Mouse (Mus musculus) kidney, adult 2 months (tissue): ENCODE measurements around the gene Tmem254b.
"Not testable (repeated sequence)": the region's sequence is repeated elsewhere in the genome, so short reads cannot be mapped to it uniquely, and the experiment has no call there.

ENCODE experiments used
- CTCF ChIP-seq: fragments of 200-500 bp; conservative IDR thresholded peaks from 2 replicates; pipeline ENCODE4 v1.5.1; 2011; ENCODE audit warnings: low read depth, mild to moderate bottlenecking, control low read depth, low read length, moderate library complexity, mixed read lengths; ENCODE audit not compliant: insufficient read depth, insufficient read length
- POLR2A ChIP-seq: fragments of 200-500 bp; IDR thresholded peaks from one replicate; pipeline ENCODE4 v1.6.1; 2011; ENCODE audit warnings: low read depth, low read length, control low read depth

DNA sequence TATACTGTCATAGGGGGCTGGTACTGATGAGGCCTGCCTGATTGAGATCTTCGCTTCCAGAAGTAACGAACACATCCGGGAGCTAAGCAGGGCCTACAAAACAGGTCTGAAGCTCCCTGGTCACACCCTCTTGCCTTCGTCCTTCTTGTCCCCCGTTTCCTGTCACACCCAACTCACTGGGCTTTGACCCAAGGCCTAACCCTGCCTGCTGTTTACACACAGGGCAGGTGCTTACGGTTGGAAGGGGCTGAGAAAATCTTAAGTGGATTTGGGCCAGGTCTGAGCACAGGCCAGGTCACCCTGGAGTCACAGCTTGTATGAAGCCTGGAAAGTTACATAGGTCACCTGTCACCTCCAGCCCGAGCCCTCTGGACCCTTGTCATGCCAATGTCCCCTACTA is 50.8 kb downstream of the Tmem254b start:
- not testable (repeated sequence) for TF ChIP-seq POLR2A, CTCF
